Comparison of ENCODE assay signal across 9 mouse cellular contexts in the genomic region with DNA sequence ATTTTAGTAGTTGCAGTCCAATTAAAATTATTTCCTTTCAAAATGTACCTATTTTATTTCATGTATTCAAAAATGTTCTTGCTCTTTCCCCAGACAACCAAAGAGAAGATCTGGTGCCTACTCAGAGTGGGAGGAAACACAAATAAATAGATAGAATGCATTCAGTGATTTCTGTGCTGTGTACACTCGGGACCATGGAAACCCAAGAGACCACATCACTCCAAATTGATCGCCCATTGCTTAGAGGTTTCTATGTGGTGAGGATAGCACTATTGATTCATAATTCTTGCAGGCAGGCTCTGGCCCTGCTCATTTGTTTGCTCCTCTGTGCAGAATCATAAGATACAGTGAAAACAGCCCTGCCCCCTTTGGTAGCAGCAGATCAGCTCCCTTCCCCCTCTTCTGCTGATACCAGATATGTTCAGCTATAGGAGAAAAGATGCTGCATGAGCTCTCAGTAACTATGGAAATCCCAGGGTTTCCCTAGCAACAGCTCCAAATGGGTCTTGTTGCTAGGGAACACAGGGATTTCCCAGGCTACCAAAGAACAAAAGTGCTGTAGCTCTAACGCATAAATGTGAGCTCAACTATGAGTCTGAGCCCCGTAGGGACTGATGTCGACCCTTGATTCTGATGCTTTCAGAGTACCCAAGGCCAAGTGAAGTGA. TPM values are rescaled to one million over a fixed set of nuclear protein-coding genes. Genes with fewer than 3 reads are reported as not detected.
DNase-seq lines count a peak whose midpoint lies in the region; ATAC-seq and TF ChIP-seq lines count a peak whose summit lies in the region.
"Had no signal": no experiment of that assay in that cellular context is flagged by ENCODE, and none has a peak within 500 bp of the region (broad histone marks: within the 10 kb centered on the region; RNA-seq: fewer than 3 reads in every experiment).

No protein-coding gene starts in this region.

- H3K36me3 ChIP-seq in forebrain, postnatal 0 days (ENCODE audit: insufficient read depth): no peaks in the 10 kb centered on the region
- no peaks in the 10 kb centered on the region for H3K36me3 ChIP-seq in midbrain, embryonic 16.5 days (ENCODE audit: control insufficient read depth, insufficient read depth, low read length)

- no peak overlapping the region for H3K4me3 ChIP-seq in forebrain, postnatal 0 days (ENCODE audit: low read depth, low read length)
- H3K4me3 ChIP-seq in midbrain, embryonic 16.5 days (ENCODE audit: low read depth, low read length): no peak overlapping the region

- H3K4me2 ChIP-seq in forebrain, postnatal 0 days (ENCODE audit: low read depth): peak overlapping the region; percentile 31
- H3K4me2 ChIP-seq in midbrain, embryonic 16.5 days (ENCODE audit: low read length): peak overlapping the region; percentile 42

- TF ChIP-seq CTCF in forebrain, postnatal 0 days (IDR thresholded peaks at IDR 0.05; ENCODE audit: low read depth): no peak

- 48% methylated on average over 5 of the region's 5 CpGs for WGBS in forebrain, postnatal 0 days
- WGBS in midbrain, embryonic 16.5 days: 23% methylated on average over 5 of the region's 5 CpGs

- ATAC-seq in forebrain, postnatal 0 days: peak; percentile 98
- peak; percentile 98 for ATAC-seq in midbrain, embryonic 16.5 days
- no peak for ATAC-seq in megakaryocyte progenitor cell, adult 5-6 weeks (replicated peaks; ENCODE audit: poor library complexity)

- no peaks in the 10 kb centered on the region for H3K4me1 ChIP-seq in forebrain, postnatal 0 days (ENCODE audit: insufficient read depth)
- H3K4me1 ChIP-seq in midbrain, embryonic 16.5 days (ENCODE audit: control insufficient read depth, insufficient read depth, low read length): peaks cover 9% of the 10 kb centered on the region; the same call in 1 of the 2 replicates

- H3K27ac ChIP-seq in forebrain, postnatal 0 days (ENCODE audit: low read depth, low read length): peak overlapping the region; percentile 59
- peak overlapping the region; percentile 88 for H3K27ac ChIP-seq in midbrain, embryonic 16.5 days (ENCODE audit: low read length)

- peak; percentile 84 for DNase-seq in brain, adult 2 months (ENCODE audit: low read depth, low spot score)
- DNase-seq in forebrain, postnatal 0 days: peak; percentile 82
- DNase-seq in layer of hippocampus, adult 9-11 months: peak; percentile 66
- no peak for DNase-seq in heart, postnatal 4 days
- no peak for DNase-seq in thymus, postnatal 36 days
- no peak for DNase-seq in kidney, postnatal 36 days
- DNase-seq: lung, adult 18-20 months had no signal

- no peaks in the 10 kb centered on the region for H3K27me3 ChIP-seq in forebrain, postnatal 0 days (ENCODE audit: insufficient read depth, low read length)
- no peaks in the 10 kb centered on the region for H3K27me3 ChIP-seq in midbrain, embryonic 16.5 days (ENCODE audit: control insufficient read depth, insufficient read depth, low read depth, low read length)

- no peaks in the 10 kb centered on the region for H3K9me3 ChIP-seq in forebrain, postnatal 0 days (ENCODE audit: low read length)
- H3K9me3 ChIP-seq in midbrain, embryonic 16.5 days (replicated peaks; ENCODE audit: control insufficient read depth, low read length, poor library complexity, severe bottlenecking): no peaks in the 10 kb centered on the region

- no peak overlapping the region for H3K9ac ChIP-seq in forebrain, postnatal 0 days
- no peak overlapping the region for H3K9ac ChIP-seq in midbrain, embryonic 16.5 days (ENCODE audit: low read depth, low read length)

RNA-seq across cellular contexts. Expression of gene Cetn2, which starts 22.7 kb away (rescaled TPM):
- total RNA-seq in forebrain, postnatal 0 days (2014; rRNA removed): 41.4 and 47.1 TPM in 2 replicates
- 95.5 and 105 TPM in 2 replicates for polyA plus RNA-seq in forebrain, postnatal 0 days (2015; fragmentation: Nextera tagmentation; extraction: Ambion mirVana)
- 73.4 and 79.3 TPM in 2 replicates for polyA plus RNA-seq in midbrain, embryonic 16.5 days (2015; fragmentation: Nextera tagmentation; extraction: Ambion mirVana)
- total RNA-seq in heart, postnatal 4 days (2021): 10 to 100 TPM; 35.4 to 36.6 TPM
- 84.2 and 87.0 TPM in 2 replicates for total RNA-seq in megakaryocyte progenitor cell, adult 5-6 weeks (2015)
- total RNA-seq in megakaryocyte progenitor cell, adult 5-6 weeks (2017): 105 and 113 TPM in 2 replicates

RNA-seq across cellular contexts. Expression of gene Nsdhl, which starts 22.8 kb away (rescaled TPM):
- 49.1 and 49.9 TPM in 2 replicates for total RNA-seq in forebrain, postnatal 0 days (2014; rRNA removed)
- polyA plus RNA-seq in forebrain, postnatal 0 days (2015; fragmentation: Nextera tagmentation; extraction: Ambion mirVana): 41.7 and 44.8 TPM in 2 replicates
- polyA plus RNA-seq in midbrain, embryonic 16.5 days (2015; fragmentation: Nextera tagmentation; extraction: Ambion mirVana): 52.7 and 55.8 TPM in 2 replicates
- 10 to 100 TPM; 15.9 to 16.3 TPM for total RNA-seq in heart, postnatal 4 days (2021)
- total RNA-seq in megakaryocyte progenitor cell, adult 5-6 weeks (2015): 24.1 and 27.3 TPM in 2 replicates
- 13.3 and 19.0 TPM in 2 replicates for total RNA-seq in megakaryocyte progenitor cell, adult 5-6 weeks (2017)

Comparison
In these comparisons a context has a peak if more than half of its experiments do, and no peak if none do; other contexts are left out.
1. DNase-seq: peak in brain, adult 2 months (single experiment), forebrain, postnatal 0 days (single experiment) and layer of hippocampus, adult 9-11 months (single experiment); none in heart, postnatal 4 days (single experiment), thymus, postnatal 36 days (0 of 2) and kidney, postnatal 36 days (0 of 2).